Mouse (Mus musculus) hindbrain, embryonic 13.5 days (tissue): ENCODE data around the gene Syndig1. TPM values are rescaled to one million over a fixed set of nuclear protein-coding genes. Genes with fewer than 3 reads are reported as not detected.

Experiments used
- ATAC-seq: fragments of 200-750 bp; cut with Nextera tagmentation; 2 replicates; pipeline ENCODE4 v1.8.0; 2017; ENCODE audit warnings: moderate TSS enrichment; ENCODE audit not compliant: low FRiP score
- H3K27ac ChIP-seq: fragments of 300-500 bp; sonication (generic); 2 replicates; pipeline ENCODE4 v1.5.1; 2015; ENCODE audit warnings: inconsistent platforms, mild to moderate bottlenecking, moderate library complexity
- H3K27me3 ChIP-seq: fragments of 300-500 bp; sonication (generic); 2 replicates; pipeline ENCODE4 v1.6.1; 2015; ENCODE audit warnings: mild to moderate bottlenecking, inconsistent platforms
- H3K36me3 ChIP-seq: fragments of 300-500 bp; sonication (generic); 2 replicates; pipeline ENCODE4 v1.6.1; 2015; ENCODE audit warnings: mild to moderate bottlenecking, inconsistent platforms
- H3K4me1 ChIP-seq: fragments of 300-500 bp; sonication (generic); replicated peaks from 2 replicates; pipeline ENCODE4 v1.6.1; 2015; ENCODE audit warnings: inconsistent platforms
- H3K4me2 ChIP-seq: fragments of 300-500 bp; sonication (generic); 2 replicates; pipeline ENCODE4 v1.6.1; 2015; ENCODE audit warnings: inconsistent platforms, mild to moderate bottlenecking, moderate library complexity
- H3K4me3 ChIP-seq: fragments of 300-500 bp; sonication (generic); 2 replicates; pipeline ENCODE4 v1.5.1; 2015; ENCODE audit warnings: mild to moderate bottlenecking, inconsistent platforms
- H3K9ac ChIP-seq: fragments of 300-500 bp; sonication (generic); 2 replicates; pipeline ENCODE4 v1.6.1; 2015; ENCODE audit warnings: mild to moderate bottlenecking, inconsistent platforms
- H3K9me3 ChIP-seq: fragments of 300-500 bp; sonication (generic); 2 replicates; pipeline ENCODE4 v1.6.1; 2016; ENCODE audit warnings: inconsistent platforms
- WGBS: fragments of 180-500 bp; shearing (Covaris S2); methylation state at CpG from one replicate; pipeline ENCODE4 v1.1.7; 2015; 5-methylcytosine and 5-hydroxymethylcytosine counted together
- polyA plus RNA-seq: library from polyadenylated mRNA; unstranded; fragments of >200 nt; fragmentation: Nextera tagmentation; extraction: Ambion mirVana; gene quantifications from 2 replicates; pipeline ENCODE4 v1.2.1, GENCODE M21; 2015

Syndig1 gene
- polyA plus RNA-seq, 1 experiment from 2014 or later = 26.2 TPM

DNA sequence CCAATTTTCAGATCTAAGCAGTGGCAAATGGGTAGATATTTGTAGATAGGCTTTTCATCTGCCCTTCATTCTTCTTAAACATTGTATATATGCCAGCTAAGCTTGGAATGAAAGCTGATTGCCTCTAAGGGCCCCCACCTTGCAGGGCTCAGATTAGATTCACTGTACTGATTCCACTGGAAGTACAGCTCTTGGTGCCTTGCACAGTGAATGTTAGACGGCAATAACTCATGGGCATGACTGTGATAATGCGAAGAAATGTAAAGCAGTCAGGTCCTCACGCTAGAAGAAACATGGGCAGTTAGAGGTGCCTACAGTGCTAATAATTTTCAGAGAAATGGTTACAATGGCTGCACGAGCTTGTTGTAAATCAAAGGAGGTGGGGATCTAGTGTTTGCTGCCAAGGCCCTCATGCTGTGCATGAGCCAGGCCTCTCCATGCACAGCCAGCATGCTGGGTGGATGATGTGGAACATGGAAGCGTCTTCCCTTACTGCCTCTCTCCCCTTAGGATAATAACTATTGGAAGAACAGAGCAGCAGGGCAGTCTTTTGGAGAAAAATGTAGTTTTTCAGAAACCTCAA lies 167.5 kb downstream of the Syndig1 start:
- Histone ChIP-seq H3K9me3 (no peaks in the 10 kb centered on the region), H3K4me1 (peaks cover 26% of the 10 kb centered on the region), H3K27me3 (no peaks in the 10 kb centered on the region), H3K9ac (no peak overlapping the region), H3K4me3 (no peak overlapping the region), H3K36me3 (no peaks in the 10 kb centered on the region), H3K27ac (peak overlapping the region; percentile 31; the same call in 1 of the 2 replicates), H3K4me2 (no peak overlapping the region)
- 59% methylated on average over 5 of the region's 5 CpGs for WGBS
- ATAC-seq = no peak; the same call in 1 of the 2 replicates

DNA sequence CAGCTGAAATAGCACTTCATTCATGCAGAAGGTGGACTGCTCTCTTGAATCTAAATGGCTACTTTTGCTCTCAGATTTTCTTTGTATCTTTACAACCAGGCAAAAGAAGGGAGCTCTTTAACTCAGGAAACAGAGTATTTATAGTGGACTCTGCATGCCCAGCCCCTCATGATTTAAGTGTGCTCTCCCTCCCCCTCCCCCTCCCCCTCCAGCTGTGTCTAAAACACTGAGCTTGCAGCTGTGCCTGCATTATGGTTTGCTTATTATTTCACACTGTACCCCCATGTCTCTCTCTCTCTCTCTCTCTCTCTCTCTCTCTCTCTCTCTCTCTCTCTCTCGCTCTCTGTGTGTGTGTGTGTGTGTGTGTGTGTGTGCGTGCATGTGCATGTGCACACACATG lies 168.6 kb downstream of the Syndig1 start:
- no peak overlapping the region for H3K27ac ChIP-seq
- H3K36me3 ChIP-seq = no peaks in the 10 kb centered on the region
- ATAC-seq = no peak
- no peak overlapping the region for H3K4me2 ChIP-seq
- H3K9ac ChIP-seq = no peak overlapping the region
- H3K4me1 ChIP-seq = peaks cover 21% of the 10 kb centered on the region
- no peaks in the 10 kb centered on the region for H3K27me3 ChIP-seq
- WGBS = 80% methylated on average over 2 of the region's 2 CpGs
- H3K4me3 ChIP-seq = no peak overlapping the region
- no peaks in the 10 kb centered on the region for H3K9me3 ChIP-seq

DNA sequence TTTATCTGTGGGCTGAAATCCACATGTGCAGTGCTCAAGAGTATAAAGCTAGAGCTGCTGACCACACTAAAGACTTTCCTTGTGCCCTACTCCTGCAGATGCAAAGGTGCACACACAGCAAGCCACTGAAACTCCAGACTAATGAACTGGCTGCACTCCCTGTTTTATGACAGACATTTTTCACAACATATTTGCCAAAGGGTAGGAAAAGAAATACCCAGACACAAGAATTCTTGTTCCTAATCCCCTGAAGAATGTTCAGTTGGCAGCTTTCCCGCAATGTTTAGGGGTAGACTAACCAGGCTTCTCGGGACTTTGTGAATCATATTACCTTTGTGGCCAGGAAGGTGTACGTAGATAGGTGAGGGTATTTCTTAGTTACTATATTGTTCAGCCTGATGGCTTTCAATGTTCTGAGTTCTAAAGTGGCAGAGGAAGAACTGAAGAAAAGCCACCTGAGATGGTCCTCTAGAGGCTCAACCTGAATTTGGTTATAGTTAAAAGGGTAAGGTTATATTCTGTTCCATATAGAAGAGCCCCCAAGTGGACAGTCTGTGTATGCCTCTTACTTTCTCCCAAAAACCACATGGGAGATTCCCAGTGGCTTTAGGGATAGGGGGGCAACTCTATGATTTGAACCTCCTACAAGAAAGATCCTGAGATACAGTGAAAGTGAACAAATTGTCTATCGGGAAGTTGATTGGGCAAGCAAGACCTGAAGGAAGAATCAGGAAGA lies 169.5 kb downstream of the Syndig1 start:
- no peak for ATAC-seq
- Histone ChIP-seq H3K4me3 (no peak overlapping the region), H3K4me1 (peaks cover 21% of the 10 kb centered on the region), H3K4me2 (no peak overlapping the region), H3K9ac (no peak overlapping the region), H3K9me3 (no peaks in the 10 kb centered on the region), H3K27me3 (no peaks in the 10 kb centered on the region), H3K36me3 (no peaks in the 10 kb centered on the region), H3K27ac (no peak overlapping the region)
- WGBS = 88% methylated on average over 4 of the region's 4 CpGs

DNA sequence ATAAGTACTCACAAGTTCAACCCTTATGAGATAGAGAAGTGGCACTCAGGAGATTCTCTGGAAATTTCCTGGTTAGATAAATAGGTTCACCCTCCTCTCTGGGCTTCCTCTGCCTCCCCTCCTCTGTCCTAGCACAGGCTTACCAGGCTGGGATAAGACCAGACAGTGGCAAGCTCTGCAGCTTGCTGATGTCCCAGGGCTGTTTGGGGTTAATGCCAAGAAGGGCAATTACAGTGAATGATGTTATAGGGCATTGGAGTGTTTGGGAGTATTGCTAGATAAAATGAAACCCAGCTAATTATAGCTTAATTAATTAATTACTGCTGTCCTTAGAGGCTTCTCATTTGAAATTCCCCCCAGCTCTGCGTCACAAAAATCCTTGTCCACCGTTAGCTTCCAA lies 171.6 kb downstream of the Syndig1 start:
- 49% methylated on average over 2 of the region's 2 CpGs for WGBS
- Histone ChIP-seq H3K4me3 (no peak overlapping the region), H3K4me2 (no peak overlapping the region), H3K27ac (no peak overlapping the region), H3K27me3 (no peaks in the 10 kb centered on the region), H3K9me3 (no peaks in the 10 kb centered on the region), H3K9ac (no peak overlapping the region), H3K4me1 (peaks cover 21% of the 10 kb centered on the region), H3K36me3 (no peaks in the 10 kb centered on the region)
- ATAC-seq = peak; percentile 70; the same call in 1 of the 2 replicates

DNA sequence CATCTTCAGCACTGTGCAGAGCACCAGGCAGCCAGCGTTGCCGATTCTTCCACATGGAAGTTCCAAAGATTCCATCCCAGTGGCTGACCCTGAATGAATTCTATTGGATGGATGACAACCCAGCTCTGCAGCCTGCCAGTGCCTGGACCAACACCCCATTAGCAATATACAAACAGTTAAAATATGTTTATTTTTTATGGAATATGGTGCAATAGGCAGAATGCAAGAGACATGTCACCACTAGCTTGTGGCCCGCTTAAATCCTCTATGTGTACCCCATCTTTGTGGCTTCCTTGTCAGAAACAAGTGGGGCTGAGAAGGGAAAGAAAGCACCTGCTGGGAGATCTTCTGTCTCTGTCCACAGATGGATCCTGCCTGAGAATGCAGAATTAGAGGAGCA lies 174.5 kb downstream of the Syndig1 start:
- no peak overlapping the region for H3K9ac ChIP-seq
- no peak overlapping the region for H3K4me2 ChIP-seq
- H3K4me3 ChIP-seq = no peak overlapping the region
- no peak overlapping the region for H3K27ac ChIP-seq
- 93% methylated on average over 3 of the region's 3 CpGs for WGBS
- H3K27me3 ChIP-seq = no peaks in the 10 kb centered on the region
- ATAC-seq = no peak
- no peaks in the 10 kb centered on the region for H3K9me3 ChIP-seq
- peaks cover 4% of the 10 kb centered on the region; the same call in 1 of the 2 replicates for H3K4me1 ChIP-seq
- H3K36me3 ChIP-seq = no peaks in the 10 kb centered on the region

DNA sequence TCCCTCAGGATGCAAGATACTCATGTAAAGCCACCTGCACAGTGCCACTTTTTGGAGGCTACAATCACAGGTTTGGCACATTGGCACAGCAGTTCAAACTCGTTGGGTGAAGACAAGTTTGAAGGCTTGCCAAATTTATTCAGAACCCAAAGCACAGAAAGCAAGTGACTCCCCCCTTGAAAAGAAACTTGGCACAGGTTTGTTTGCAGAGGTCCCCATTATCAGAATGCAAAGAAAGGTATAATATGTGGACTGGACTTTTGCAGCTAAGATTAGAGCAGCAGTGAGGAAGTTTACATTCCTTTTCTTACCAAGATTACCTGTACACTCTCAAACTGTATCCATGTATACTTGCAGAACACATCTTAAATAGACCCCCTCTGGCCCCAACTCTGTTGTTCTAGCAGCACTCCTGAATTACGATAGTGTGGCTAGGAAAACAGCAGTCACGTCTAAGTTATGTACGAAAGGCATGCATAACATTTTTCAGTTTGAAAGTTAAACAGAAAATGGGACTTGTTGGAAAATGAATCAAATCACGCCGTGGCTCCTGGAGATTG lies 183.9 kb downstream of the Syndig1 start:
- H3K27me3 ChIP-seq = 0 out of 2 replicates have a peak, but pooled peaks cover 2% of the 10 kb centered on the region
- WGBS = 80% methylated on average over 6 of the region's 6 CpGs
- H3K4me1 ChIP-seq = peaks cover 13% of the 10 kb centered on the region
- H3K36me3 ChIP-seq = no peaks in the 10 kb centered on the region
- no peak overlapping the region for H3K9ac ChIP-seq
- no peak overlapping the region for H3K4me3 ChIP-seq
- ATAC-seq = no peak
- no peak overlapping the region for H3K4me2 ChIP-seq
- no peak overlapping the region for H3K27ac ChIP-seq
- H3K9me3 ChIP-seq = no peaks in the 10 kb centered on the region

DNA sequence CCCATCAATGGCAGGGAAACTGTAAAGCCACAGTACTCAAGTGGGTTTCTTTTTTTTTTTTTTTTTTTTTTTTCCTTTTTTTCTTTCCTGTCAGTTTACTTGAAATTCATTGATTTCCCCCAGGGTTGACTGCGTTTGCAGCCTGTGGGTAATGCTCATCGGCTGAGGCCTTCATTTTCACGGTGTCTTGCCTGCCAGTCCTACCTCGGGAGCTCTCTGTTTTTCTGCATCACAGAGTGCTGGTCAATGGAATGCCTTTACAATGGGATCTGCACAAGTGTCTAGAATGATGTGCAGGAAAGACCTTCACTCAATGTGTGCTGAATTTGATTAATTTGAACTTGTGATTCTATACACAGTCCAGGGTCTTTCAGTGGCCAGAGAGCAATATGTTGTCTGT lies 184.8 kb downstream of the Syndig1 start:
- Histone ChIP-seq H3K27me3 (0 out of 2 replicates have a peak, but pooled peaks cover 2% of the 10 kb centered on the region), H3K4me3 (no peak overlapping the region), H3K27ac (no peak overlapping the region), H3K9ac (no peak overlapping the region), H3K4me2 (no peak overlapping the region), H3K36me3 (no peaks in the 10 kb centered on the region), H3K4me1 (peaks cover 13% of the 10 kb centered on the region), H3K9me3 (no peaks in the 10 kb centered on the region)
- ATAC-seq = peak; percentile 59; the same call in 1 of the 2 replicates
- 33% methylated on average over 4 of the region's 4 CpGs for WGBS

DNA sequence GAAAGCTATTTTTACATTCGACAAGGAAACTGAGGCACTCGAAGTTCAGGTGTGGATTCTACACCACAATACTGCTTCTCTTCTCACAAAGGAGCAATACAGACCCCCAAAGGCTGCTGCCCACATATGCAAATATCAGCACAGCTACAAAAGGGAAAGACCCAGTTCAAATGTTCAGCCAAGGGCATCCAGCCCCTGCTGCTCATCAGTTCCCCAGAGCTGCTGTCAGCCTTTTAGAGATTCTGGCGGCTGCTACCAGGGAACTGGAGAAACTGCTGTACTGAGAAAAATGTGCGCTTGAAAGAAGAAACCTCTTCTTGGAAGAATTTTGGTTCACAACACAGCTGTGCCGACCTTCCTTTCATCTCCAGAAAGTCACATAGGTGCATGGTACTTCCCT lies 187.3 kb downstream of the Syndig1 start:
- WGBS = 45% methylated on average over 5 of the region's 5 CpGs
- no peak overlapping the region for H3K4me3 ChIP-seq
- peak overlapping the region; percentile 55; the same call in 1 of the 2 replicates for H3K27ac ChIP-seq
- no peaks in the 10 kb centered on the region for H3K9me3 ChIP-seq
- peaks cover 13% of the 10 kb centered on the region for H3K4me1 ChIP-seq
- no peak overlapping the region for H3K4me2 ChIP-seq
- H3K27me3 ChIP-seq = no peaks in the 10 kb centered on the region
- no peak for ATAC-seq
- no peak overlapping the region for H3K9ac ChIP-seq
- H3K36me3 ChIP-seq = no peaks in the 10 kb centered on the region

DNA sequence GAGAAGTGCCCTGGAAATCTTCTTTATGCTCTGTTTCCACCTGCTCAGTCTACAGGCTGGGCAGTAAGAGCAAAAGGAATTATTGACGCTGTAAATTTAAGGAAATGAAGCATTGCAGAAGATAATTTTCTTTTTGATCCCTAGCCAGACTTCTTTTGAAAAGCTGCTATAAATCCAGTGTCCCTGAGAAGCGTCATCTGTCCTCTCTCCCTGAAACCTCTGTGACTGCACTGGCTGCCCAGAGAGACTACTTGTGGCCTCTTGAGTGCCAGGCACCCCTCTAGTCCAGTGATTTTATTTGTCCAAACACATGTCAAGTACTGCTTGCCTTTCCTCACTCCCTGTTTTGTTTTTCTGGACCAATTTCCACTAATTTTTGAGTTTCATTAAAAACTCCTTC lies 191.7 kb downstream of the Syndig1 start:
- Histone ChIP-seq H3K27ac (no peak overlapping the region), H3K4me3 (no peak overlapping the region), H3K4me2 (no peak overlapping the region), H3K9me3 (no peaks in the 10 kb centered on the region), H3K27me3 (no peaks in the 10 kb centered on the region), H3K9ac (no peak overlapping the region), H3K4me1 (peaks cover 21% of the 10 kb centered on the region), H3K36me3 (no peaks in the 10 kb centered on the region)
- ATAC-seq = no peak
- WGBS = 69% methylated on average over 2 of the region's 2 CpGs

DNA sequence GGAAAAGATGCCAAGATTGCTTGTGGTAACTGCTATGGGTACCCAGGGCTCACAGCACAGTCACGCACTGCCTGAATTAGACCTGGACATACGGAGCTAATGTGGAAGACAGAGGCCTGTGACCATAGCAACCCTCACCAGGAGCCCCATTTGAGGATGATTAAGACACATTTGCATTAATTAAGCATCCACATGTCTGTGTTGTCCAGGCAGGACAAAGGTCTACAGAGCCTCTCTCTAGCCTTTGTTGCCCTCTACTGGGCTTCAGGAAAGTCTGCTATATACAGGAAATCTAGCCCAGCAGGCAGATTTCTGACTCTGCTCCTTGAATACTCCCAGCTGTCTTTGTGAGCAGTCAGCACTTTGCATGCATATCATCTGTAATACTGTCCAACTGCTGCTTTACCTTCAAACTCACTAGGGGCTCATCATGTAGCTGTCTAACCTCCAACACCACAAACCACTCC lies 194.9 kb downstream of the Syndig1 start:
- Histone ChIP-seq H3K4me2 (no peak overlapping the region), H3K27ac (no peak overlapping the region), H3K9ac (no peak overlapping the region), H3K4me3 (no peak overlapping the region), H3K36me3 (no peaks in the 10 kb centered on the region), H3K27me3 (no peaks in the 10 kb centered on the region), H3K4me1 (peaks cover 8% of the 10 kb centered on the region), H3K9me3 (no peaks in the 10 kb centered on the region)
- 3% methylated on average over 2 of the region's 2 CpGs for WGBS
- peak; percentile 97 for ATAC-seq

DNA sequence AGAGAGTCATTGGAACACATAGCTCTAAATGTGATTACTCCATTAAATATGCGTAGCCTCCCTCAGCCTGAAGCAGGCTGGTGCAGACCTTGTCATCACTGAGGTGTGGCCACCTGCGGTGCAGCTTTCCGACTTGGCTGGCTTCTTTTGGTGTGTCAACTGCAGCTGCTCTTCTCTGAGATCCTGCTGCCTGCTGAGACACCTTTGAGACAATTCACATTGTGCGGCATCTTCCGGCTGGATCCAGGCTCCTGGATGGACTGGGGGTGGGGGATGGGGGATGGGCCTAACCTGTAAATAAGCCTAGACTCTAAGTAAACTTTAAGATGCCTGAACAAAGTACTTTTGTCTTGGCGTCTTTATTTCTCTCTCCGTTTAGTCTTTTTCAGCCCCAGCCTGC lies 214.5 kb downstream of the Syndig1 start:
- H3K9me3 ChIP-seq = no peaks in the 10 kb centered on the region
- ATAC-seq = no peak
- H3K4me3 ChIP-seq = no peak overlapping the region
- H3K4me1 ChIP-seq = no peaks in the 10 kb centered on the region
- H3K9ac ChIP-seq = no peak overlapping the region
- WGBS = 92% methylated on average over 7 of the region's 7 CpGs
- no peak overlapping the region for H3K4me2 ChIP-seq
- H3K27ac ChIP-seq = no peak overlapping the region
- no peaks in the 10 kb centered on the region for H3K27me3 ChIP-seq
- H3K36me3 ChIP-seq = no peaks in the 10 kb centered on the region
